Mouse (Mus musculus): ENCODE results near the gene AY358078. TPM values are rescaled to one million over a fixed set of nuclear protein-coding genes. Genes with fewer than 3 reads are reported as not detected.
"Not testable (repeated sequence)": the region's sequence is repeated elsewhere in the genome, so short reads cannot be mapped to it uniquely, and the experiment has no call there.

The AY358078 gene
- not detected in 2 replicates for polyA plus RNA-seq (2015; fragmentation: Nextera tagmentation; extraction: Ambion mirVana)

- H3K4me3 ChIP-seq (ENCODE audit: low read depth, low read length) = no peak within 1 kb of the TSS
- ATAC-seq = no peak
- no peaks in the 10 kb centered on the region for H3K9me3 ChIP-seq (replicated peaks; ENCODE audit: control insufficient read depth, low read length, poor library complexity, severe bottlenecking)
- H3K4me2 ChIP-seq (ENCODE audit: low read length) = no peak within 1 kb of the TSS
- no peaks in the 10 kb centered on the region for H3K27me3 ChIP-seq (ENCODE audit: control insufficient read depth, insufficient read depth, low read depth, low read length)
- H3K4me1 ChIP-seq (ENCODE audit: control insufficient read depth, insufficient read depth, low read length) = no peaks in the 10 kb centered on the region
- no peaks in the 10 kb centered on the region for H3K36me3 ChIP-seq (ENCODE audit: control insufficient read depth, insufficient read depth, low read length)
- H3K9ac ChIP-seq (ENCODE audit: low read depth, low read length) = no peak within 1 kb of the TSS
- no peak within 1 kb of the TSS for H3K27ac ChIP-seq (ENCODE audit: low read length)
- WGBS = 90% methylated on average over 2 of the region's 2 CpGs
Observed at GRCm38 (mm10) chr14:51799746-51800145, at the start of gene AY358078. AY358078 (plus strand) TSS chr14:51800046.

- Histone ChIP-seq H3K4me1 (ENCODE audit: control insufficient read depth, insufficient read depth, low read length) (no peaks in the 10 kb centered on the region), H3K36me3 (ENCODE audit: control insufficient read depth, insufficient read depth, low read length) (no peaks in the 10 kb centered on the region), H3K4me3 (ENCODE audit: low read depth, low read length) (no peak overlapping the region), H3K27me3 (ENCODE audit: control insufficient read depth, insufficient read depth, low read depth, low read length) (no peaks in the 10 kb centered on the region), H3K9ac (ENCODE audit: low read depth, low read length) (no peak overlapping the region), H3K9me3 (replicated peaks; ENCODE audit: control insufficient read depth, low read length, poor library complexity, severe bottlenecking) (no peaks in the 10 kb centered on the region), H3K4me2 (ENCODE audit: low read length) (no peak overlapping the region), H3K27ac (ENCODE audit: low read length) (no peak overlapping the region)
- no peak for ATAC-seq
- 84% methylated on average over 2 of the region's 2 CpGs for WGBS
Observed at GRCm38 (mm10) chr14:51755944-51756343, 43.9 kb upstream of the AY358078 start.

- H3K27ac ChIP-seq (ENCODE audit: low read length); H3K9ac ChIP-seq (ENCODE audit: low read depth, low read length); H3K9me3 ChIP-seq (replicated peaks; ENCODE audit: control insufficient read depth, low read length, poor library complexity, severe bottlenecking); H3K4me1 ChIP-seq (ENCODE audit: control insufficient read depth, insufficient read depth, low read length); H3K27me3 ChIP-seq (ENCODE audit: control insufficient read depth, insufficient read depth, low read depth, low read length); H3K4me2 ChIP-seq (ENCODE audit: low read length); H3K4me3 ChIP-seq (ENCODE audit: low read depth, low read length); H3K36me3 ChIP-seq (ENCODE audit: control insufficient read depth, insufficient read depth, low read length): not testable (repeated sequence)
- WGBS = 89% methylated on average over 1 of the region's 1 CpGs
- 0 out of 2 replicates have a peak, but pooled peaks have one; percentile 51 for ATAC-seq
Observed at GRCm38 (mm10) chr14:51771378-51771777, 28.5 kb upstream of the AY358078 start.

- Histone ChIP-seq H3K27me3 (ENCODE audit: control insufficient read depth, insufficient read depth, low read depth, low read length) (no peaks in the 10 kb centered on the region), H3K4me3 (ENCODE audit: low read depth, low read length) (no peak within 1 kb of the TSS), H3K4me2 (ENCODE audit: low read length) (no peak within 1 kb of the TSS), H3K9me3 (replicated peaks; ENCODE audit: control insufficient read depth, low read length, poor library complexity, severe bottlenecking) (no peaks in the 10 kb centered on the region), H3K9ac (ENCODE audit: low read depth, low read length) (no peak within 1 kb of the TSS), H3K27ac (ENCODE audit: low read length) (no peak within 1 kb of the TSS), H3K36me3 (ENCODE audit: control insufficient read depth, insufficient read depth, low read length) (no peaks in the 10 kb centered on the region), H3K4me1 (ENCODE audit: control insufficient read depth, insufficient read depth, low read length) (no peaks in the 10 kb centered on the region)
- ATAC-seq = no peak
- WGBS = 82% methylated on average over 5 of the region's 5 CpGs
Observed at GRCm38 (mm10) chr14:51773490-51773889, 26.4 kb upstream of the AY358078 start, which contains the start of gene Ang4. Ang4 (minus strand) TSS chr14:51773590.

- Histone ChIP-seq H3K27ac (ENCODE audit: low read length) (no peak overlapping the region), H3K4me1 (ENCODE audit: control insufficient read depth, insufficient read depth, low read length) (no peaks in the 10 kb centered on the region), H3K36me3 (ENCODE audit: control insufficient read depth, insufficient read depth, low read length) (no peaks in the 10 kb centered on the region), H3K4me2 (ENCODE audit: low read length) (no peak overlapping the region), H3K9me3 (replicated peaks; ENCODE audit: control insufficient read depth, low read length, poor library complexity, severe bottlenecking) (no peaks in the 10 kb centered on the region), H3K27me3 (ENCODE audit: control insufficient read depth, insufficient read depth, low read depth, low read length) (no peaks in the 10 kb centered on the region), H3K4me3 (ENCODE audit: low read depth, low read length) (no peak overlapping the region), H3K9ac (ENCODE audit: low read depth, low read length) (no peak overlapping the region)
- WGBS = 94% methylated on average over 1 of the region's 1 CpGs
- no peak for ATAC-seq
Observed at GRCm38 (mm10) chr14:51777791-51778190, 22.1 kb upstream of the AY358078 start.

- H3K36me3 ChIP-seq (ENCODE audit: control insufficient read depth, insufficient read depth, low read length) = no peaks in the 10 kb centered on the region
- no peak overlapping the region for H3K4me3 ChIP-seq (ENCODE audit: low read depth, low read length)
- H3K9me3 ChIP-seq (replicated peaks; ENCODE audit: control insufficient read depth, low read length, poor library complexity, severe bottlenecking) = no peaks in the 10 kb centered on the region
- 86% methylated on average over 4 of the region's 4 CpGs for WGBS
- no peak for ATAC-seq
- H3K4me1 ChIP-seq (ENCODE audit: control insufficient read depth, insufficient read depth, low read length) = no peaks in the 10 kb centered on the region
- H3K9ac ChIP-seq (ENCODE audit: low read depth, low read length) = no peak overlapping the region
- H3K27ac ChIP-seq (ENCODE audit: low read length) = no peak overlapping the region
- H3K4me2 ChIP-seq (ENCODE audit: low read length) = no peak overlapping the region
- no peaks in the 10 kb centered on the region for H3K27me3 ChIP-seq (ENCODE audit: control insufficient read depth, insufficient read depth, low read depth, low read length)
Observed at GRCm38 (mm10) chr14:51778865-51779481, 20.9 kb upstream of the AY358078 start.

- no peak for ATAC-seq
- H3K27ac ChIP-seq (ENCODE audit: low read length) = no peak overlapping the region
- no peaks in the 10 kb centered on the region for H3K9me3 ChIP-seq (replicated peaks; ENCODE audit: control insufficient read depth, low read length, poor library complexity, severe bottlenecking)
- no peak overlapping the region for H3K9ac ChIP-seq (ENCODE audit: low read depth, low read length)
- no peak overlapping the region for H3K4me3 ChIP-seq (ENCODE audit: low read depth, low read length)
- H3K4me1 ChIP-seq (ENCODE audit: control insufficient read depth, insufficient read depth, low read length) = no peaks in the 10 kb centered on the region
- H3K36me3 ChIP-seq (ENCODE audit: control insufficient read depth, insufficient read depth, low read length) = no peaks in the 10 kb centered on the region
- 65% methylated on average over 4 of the region's 4 CpGs for WGBS
- H3K4me2 ChIP-seq (ENCODE audit: low read length) = no peak overlapping the region
- H3K27me3 ChIP-seq (ENCODE audit: control insufficient read depth, insufficient read depth, low read depth, low read length) = no peaks in the 10 kb centered on the region
Observed at GRCm38 (mm10) chr14:51786335-51786734, 13.5 kb upstream of the AY358078 start.

GRCm38 (mm10) chr14:51787061-51787460 lies 12.8 kb upstream of the AY358078 start:
- H3K27me3 ChIP-seq (ENCODE audit: control insufficient read depth, insufficient read depth, low read depth, low read length) = no peaks in the 10 kb centered on the region
- H3K27ac ChIP-seq (ENCODE audit: low read length) = no peak overlapping the region
- H3K9me3 ChIP-seq (replicated peaks; ENCODE audit: control insufficient read depth, low read length, poor library complexity, severe bottlenecking) = no peaks in the 10 kb centered on the region
- no peaks in the 10 kb centered on the region for H3K4me1 ChIP-seq (ENCODE audit: control insufficient read depth, insufficient read depth, low read length)
- no peak overlapping the region for H3K4me3 ChIP-seq (ENCODE audit: low read depth, low read length)
- WGBS = 67% methylated on average over 5 of the region's 5 CpGs
- H3K4me2 ChIP-seq (ENCODE audit: low read length) = no peak overlapping the region
- H3K36me3 ChIP-seq (ENCODE audit: control insufficient read depth, insufficient read depth, low read length) = no peaks in the 10 kb centered on the region
- H3K9ac ChIP-seq (ENCODE audit: low read depth, low read length) = no peak overlapping the region
- ATAC-seq = no peak

GRCm38 (mm10) chr14:51789196-51789595 lies 10.7 kb upstream of the AY358078 start:
- Histone ChIP-seq H3K9me3 (replicated peaks; ENCODE audit: control insufficient read depth, low read length, poor library complexity, severe bottlenecking) (no peaks in the 10 kb centered on the region), H3K4me2 (ENCODE audit: low read length) (no peak overlapping the region)

More at GRCm38 (mm10) chr14:51789196-51789595, 10.7 kb upstream of the AY358078 start:
- Histone ChIP-seq H3K27me3 (ENCODE audit: control insufficient read depth, insufficient read depth, low read depth, low read length) (no peaks in the 10 kb centered on the region), H3K4me1 (ENCODE audit: control insufficient read depth, insufficient read depth, low read length) (no peaks in the 10 kb centered on the region), H3K27ac (ENCODE audit: low read length) (no peak overlapping the region), H3K36me3 (ENCODE audit: control insufficient read depth, insufficient read depth, low read length) (no peaks in the 10 kb centered on the region), H3K9ac (ENCODE audit: low read depth, low read length) (no peak overlapping the region), H3K4me3 (ENCODE audit: low read depth, low read length) (no peak overlapping the region)
- 91% methylated on average over 2 of the region's 2 CpGs for WGBS
- no peak for ATAC-seq
